Mouse (Mus musculus): ENCODE measurements at regions not wholly inside any gene's neighbourhood (a gene's known extent, or its start where the extent isn't known, plus 50 kb on each side); places are given as distances from the start of the nearest gene placed in this dataset.

DNA sequence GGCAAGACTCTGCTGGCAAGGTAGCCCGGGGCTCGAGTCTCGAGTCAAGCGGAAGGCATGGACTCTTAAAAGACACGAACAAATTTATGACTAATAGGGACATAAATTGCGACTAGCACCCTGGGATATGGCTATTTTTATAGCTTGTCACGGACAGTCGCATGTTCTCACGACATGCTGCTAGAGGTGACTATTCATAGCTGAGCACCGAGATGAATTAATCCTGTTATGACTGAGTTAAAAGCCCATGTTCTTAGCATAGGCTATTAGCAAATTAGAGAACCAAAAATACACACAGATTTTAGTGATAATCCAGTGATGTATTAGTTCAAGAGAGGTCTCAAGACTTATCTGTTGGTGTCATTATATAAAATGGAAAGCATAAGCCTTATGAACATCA is 539.2 kb downstream of the Gm19410 start:
- no peak for DNase-seq (ENCODE audit: low spot score in 2 of 2)

DNA sequence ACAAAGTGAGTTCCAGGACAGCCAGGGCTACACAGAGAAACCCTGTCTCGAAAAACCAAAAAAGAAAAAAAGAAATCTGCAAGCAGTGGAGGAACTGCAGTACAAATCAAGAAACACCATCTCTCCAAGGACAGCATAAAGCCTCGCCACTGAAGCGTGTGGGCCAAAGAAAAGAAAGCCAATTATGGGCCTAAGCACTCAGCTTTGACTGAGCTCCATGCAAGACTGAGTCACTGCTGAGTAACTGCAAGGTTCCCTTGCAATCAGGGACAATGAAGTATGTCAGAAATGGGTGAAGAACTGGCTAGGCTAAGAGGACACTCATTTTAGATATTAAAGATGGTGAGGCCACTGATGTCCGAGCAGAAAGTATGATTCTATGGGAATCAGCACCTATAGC is 540.7 kb downstream of the Gm19410 start:
- no peak for DNase-seq (ENCODE audit: low spot score in 2 of 2)

DNA sequence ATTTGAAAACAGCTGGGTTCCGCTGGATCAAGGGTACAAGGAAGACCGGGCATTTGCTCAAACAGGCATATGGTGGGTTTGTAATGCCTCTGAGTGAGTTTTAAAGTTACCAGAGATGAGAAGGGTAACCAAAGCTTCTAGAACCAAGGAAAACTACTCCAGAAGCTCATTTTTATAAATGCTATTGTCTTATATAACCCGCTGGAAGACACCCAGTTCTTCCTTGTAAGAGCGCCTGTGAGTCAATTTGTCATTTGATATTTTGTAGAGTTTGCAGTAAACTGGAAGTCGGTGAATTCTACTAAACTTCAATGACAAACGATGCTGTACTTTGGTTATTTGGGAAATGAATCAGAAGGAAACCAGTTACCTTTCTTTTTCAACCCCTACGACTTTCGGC is 541.9 kb downstream of the Gm19410 start:
- DNase-seq (ENCODE audit: low spot score in 2 of 2) = no peak

DNA sequence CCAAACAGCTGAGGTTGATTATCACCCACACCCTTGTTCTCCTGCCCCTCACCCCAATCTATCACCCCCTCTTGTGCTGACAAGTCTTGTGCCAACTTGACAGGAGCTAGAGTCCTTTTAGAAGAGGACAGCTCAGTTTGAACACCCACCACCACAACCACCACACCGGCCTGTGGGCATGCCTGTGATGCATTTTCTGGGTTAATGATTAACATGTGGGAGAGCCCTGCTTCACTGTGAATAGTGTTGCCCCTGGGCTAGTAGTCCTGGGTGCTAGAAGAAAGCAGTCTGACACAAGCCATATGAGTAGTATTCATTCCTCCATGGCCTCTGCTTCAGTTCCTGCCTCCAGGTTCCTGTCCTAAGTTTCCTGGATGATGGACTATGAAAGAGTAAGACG is 542.5 kb downstream of the Gm19410 start:
- DNase-seq (ENCODE audit: low spot score in 2 of 2) = no peak

DNA sequence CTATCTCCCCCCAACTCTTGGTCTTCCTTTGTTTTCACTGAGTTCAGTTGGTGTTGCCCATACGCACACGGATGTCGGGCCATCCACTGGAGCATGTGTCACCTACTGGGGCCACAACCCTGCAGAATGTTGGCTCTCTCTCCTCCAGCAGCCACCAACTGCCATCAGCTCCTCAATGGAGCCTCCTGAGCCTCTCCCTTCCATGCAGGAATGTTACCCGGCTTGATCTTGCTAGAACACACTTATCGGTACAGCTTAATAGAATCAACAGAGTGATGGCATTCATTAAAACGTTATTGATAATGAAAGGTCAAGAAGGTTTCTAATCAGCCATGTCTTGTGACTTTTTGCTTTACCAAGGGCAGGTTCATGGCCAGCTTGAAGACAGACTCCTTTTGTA is 543.7 kb downstream of the Gm19410 start:
- no peak for DNase-seq (ENCODE audit: low spot score in 2 of 2)

GRCm38 (mm10) chr8:36309952-36310351 is 544.4 kb downstream of the Gm19410 start:
- no peak for DNase-seq (ENCODE audit: low spot score in 2 of 2)

- no peak for DNase-seq (ENCODE audit: low spot score in 2 of 2)
Measured at GRCm38 (mm10) chr8:36311734-36312133, 546.1 kb downstream of the Gm19410 start.

- DNase-seq (ENCODE audit: low spot score in 2 of 2) = no peak
Measured at GRCm38 (mm10) chr8:36312963-36313362, 547.4 kb downstream of the Gm19410 start.

DNA sequence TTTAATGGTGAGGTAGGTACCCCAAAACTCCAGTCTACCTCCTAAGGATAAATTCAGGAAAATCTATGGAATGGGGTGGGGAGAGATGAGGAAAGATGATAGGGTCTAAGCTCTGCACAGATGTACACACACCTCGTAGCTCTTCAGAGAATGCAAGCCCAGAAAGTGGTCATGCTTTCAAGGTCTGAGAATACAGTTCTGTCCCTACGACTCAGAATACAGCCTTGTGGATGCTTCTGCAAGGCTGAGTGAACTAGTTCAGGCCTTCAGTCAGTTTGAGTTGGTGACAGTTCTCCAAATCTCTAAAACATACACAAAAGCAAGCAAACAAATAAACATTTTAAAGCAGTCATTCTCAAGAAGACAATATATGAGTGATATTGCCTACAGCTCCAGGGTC is 552.8 kb downstream of the Gm19410 start:
- no peak for DNase-seq (ENCODE audit: low spot score in 2 of 2)

- DNase-seq (ENCODE audit: low spot score in 2 of 2) = no peak
Measured at GRCm38 (mm10) chr8:36318884-36319283, 553.3 kb downstream of the Gm19410 start.

GRCm38 (mm10) chr8:36319314-36319959 is 553.8 kb downstream of the Gm19410 start:
- no peak for DNase-seq (ENCODE audit: low spot score in 2 of 2)

- DNase-seq (ENCODE audit: low spot score in 2 of 2) = no peak
Measured at GRCm38 (mm10) chr8:36322125-36322524, 556.5 kb downstream of the Gm19410 start.

DNA sequence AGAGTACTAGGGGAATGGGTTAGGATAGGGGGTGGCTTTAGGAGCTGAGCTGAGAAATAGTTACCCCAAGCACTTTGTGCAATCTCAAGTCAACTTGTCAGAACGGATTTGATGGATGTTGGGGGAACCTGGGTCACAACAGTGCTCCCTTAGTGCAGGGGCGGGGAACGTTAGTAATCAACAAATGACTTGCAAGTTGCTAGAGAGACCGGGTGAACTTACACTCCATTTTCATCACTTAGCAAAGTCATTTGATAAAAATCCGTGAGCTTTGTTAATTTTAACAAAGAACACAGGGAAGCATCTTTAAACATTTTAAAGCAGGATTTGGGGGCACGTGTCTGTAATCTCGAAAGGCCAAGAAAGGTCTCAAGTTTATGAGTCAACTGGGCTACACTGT is 557.0 kb downstream of the Gm19410 start:
- DNase-seq (ENCODE audit: low spot score in 2 of 2) = no peak

DNA sequence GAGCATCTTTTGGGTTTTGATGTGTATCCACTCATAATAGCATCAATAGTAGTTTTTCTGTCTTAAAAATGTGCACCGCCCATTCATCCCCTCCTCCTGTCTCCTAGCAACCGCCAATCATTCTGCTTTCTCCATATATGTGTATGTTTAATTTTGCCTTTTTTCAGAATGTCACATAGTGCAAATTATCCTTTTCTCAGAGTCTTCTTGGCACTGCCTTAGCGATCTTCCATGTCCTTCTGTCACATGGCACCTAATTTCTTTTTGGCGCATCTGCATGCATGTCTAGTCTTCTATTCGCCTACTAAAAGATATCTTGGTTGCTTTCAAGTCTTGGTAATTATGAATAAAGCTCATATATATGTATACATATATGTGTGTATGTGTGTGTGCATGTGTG is 573.0 kb downstream of the Gm19410 start:
- no peak for DNase-seq (ENCODE audit: low spot score in 2 of 2)

DNA sequence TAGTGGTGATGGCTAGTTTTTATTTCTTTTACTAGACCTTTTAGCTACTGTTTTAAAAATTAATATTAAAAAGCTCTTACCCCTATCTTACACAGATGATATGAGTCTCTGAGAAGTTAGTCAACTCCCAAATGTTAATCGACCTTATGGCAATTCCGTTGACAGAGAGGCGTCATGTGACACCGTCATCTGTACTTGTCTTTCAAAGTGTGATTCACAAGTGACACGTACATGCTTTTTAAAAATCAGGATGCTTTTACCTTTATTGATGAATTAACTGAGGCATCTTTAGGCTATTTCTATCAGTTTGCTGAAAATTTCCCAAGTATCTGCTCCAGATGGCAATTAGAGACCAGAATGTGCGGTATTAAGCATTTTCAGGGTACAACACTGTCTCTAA is 573.9 kb downstream of the Gm19410 start:
- no peak for DNase-seq (ENCODE audit: low spot score in 2 of 2)

DNA sequence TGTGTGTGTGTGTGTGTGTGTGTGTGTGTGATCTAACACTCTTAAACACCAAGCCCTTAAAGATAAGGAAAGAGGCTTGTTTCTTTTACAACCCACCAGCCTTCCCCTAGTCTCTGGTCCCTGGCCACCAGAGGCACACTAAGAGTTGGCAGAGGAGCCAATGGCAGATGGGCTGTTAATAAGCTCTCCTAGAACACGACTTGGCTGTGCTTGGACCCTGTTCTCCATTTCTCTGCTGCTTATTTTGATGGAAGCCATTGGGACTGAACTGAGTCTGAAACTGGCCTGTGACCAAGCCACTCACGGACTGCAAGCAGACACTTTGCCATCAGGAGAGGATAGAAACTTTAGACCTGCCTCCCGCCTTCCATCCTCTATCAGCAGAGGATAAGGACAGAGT is 574.9 kb downstream of the Gm19410 start:
- DNase-seq (ENCODE audit: low spot score in 2 of 2) = no peak

DNA sequence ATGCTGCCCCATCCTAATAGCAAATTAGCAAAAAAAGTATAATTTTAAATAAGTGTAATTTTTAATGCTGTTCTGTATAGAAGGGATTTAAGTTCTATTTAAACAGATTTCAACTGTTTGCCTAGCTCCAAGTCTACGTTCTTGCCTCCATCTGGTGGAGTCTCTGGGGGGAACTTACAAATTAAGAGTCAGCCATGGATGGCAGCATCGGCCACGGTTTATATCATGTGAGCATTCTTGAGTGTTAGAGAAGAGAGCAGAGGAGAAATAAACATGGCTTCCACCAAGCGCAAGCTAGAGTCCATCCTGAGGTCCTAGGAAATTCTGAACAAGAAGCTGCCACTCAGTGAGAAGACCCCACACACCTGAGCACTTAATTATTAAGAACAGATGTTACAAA is 576.4 kb downstream of the Gm19410 start:
- DNase-seq (ENCODE audit: low spot score in 2 of 2) = no peak

DNA sequence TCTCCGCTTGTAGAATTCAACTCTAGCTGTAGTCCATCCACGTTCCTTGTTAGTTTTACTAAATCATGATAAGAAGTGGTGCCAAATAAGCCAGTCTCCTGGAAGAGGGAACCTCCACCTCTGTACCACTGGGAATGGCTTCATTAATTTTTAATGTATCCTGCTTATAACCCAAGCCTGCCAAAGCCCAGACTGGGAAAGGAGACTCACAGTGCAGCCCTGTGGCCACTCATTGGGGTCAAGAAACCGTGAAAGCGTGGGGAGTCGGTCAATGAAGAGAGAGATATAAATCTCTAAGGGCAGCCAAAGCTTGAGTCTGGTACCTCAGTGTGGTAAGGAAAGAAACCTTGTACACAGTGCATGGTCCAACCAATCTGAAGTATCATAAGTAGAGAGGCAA is 577.1 kb downstream of the Gm19410 start:
- no peak for DNase-seq (ENCODE audit: low spot score in 2 of 2)

DNA sequence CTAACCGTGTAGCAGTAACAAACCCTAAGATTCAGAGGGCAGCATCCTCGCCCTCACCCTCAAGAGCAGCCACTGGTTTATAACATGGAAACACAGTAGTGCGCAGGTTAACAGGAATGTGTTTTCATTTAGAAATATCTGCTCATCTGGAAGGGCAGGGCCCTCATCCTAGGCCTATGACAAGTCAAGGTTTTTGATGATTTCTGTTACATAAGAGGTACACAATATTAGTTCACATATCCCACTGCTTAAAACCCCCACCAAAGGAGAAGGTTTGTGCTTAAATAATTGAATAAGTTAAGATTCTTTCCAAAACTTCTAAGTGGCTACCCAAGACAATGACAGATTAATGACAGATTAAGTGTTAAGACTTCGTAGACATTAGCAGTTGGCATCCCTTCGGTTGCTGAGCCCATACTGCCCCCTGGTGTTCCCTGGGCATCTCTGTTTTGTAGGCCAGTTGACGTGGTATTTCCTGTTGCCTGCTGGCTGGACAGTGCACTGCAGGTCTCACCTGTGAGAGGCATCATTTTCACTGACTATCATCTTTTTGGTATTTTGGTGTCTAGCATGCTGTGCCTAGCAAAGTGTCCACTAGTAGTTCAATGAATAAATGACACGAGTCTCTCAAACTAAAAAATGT is 581.2 kb downstream of the Gm19410 start:
- DNase-seq (ENCODE audit: low spot score in 2 of 2) = peak; percentile 57 to 68

- no peak for DNase-seq (ENCODE audit: low spot score in 2 of 2)
Measured at GRCm38 (mm10) chr8:36348067-36348466, 582.5 kb downstream of the Gm19410 start.

DNA sequence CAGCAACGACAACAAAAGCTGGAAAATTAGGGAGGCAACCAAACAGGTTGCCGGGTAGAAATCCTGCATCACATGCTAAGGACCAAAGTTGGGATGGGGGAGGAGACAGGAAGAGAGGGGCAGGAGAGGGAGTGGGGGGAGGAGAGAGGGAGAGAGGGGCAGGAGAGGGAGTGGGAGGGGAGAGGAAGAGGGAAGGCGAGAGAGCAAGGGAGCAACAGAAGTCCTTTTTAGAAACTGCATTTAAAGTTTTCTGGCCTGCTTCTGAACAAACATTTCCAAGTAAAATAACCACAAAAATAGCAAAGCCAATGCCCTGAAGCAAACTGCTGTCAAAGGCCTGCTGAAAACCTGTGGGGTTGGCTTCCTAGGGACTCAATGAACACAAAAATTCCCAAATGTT is 589.3 kb downstream of the Gm19410 start:
- no peak for DNase-seq (ENCODE audit: low spot score in 2 of 2)

DNA sequence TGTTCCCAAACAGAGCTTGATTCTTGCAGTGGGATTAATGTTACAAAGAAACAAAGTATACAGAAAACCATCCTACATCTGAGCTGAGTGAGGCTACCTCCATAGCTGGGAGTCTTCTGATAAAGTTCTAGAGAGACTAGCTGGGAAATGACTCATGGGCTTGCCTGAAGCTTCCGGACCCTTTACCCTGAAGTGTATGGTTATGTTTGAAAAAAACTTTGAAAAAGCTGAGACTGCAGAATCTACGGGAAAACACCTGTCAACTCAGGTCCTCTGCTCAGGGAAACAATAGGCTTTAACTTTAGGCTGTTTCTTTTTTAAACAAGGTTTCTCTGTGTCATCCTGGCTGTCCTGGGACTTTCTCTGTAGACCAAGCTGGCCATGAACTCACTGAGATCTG is 593.4 kb downstream of the Gm19410 start:
- DNase-seq (ENCODE audit: low spot score in 2 of 2) = no peak

DNA sequence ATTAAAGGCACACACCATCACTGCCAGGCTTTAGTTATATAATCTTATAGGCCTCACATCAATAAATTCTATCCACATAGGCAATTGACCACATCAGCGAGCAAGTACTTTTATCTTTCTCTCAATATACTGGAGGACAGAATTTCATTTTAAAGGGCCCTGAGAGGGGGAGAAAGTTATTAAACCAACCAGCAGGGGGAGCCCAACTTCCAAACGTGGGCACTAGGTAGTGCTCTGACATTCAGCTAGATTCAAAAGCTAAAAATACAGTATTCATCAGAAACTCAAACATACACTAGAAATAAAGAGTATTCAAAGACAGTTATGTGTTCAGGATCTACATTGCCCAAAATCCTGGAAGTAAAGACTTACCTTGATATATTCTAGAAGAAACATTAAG is 595.7 kb downstream of the Gm19410 start:
- DNase-seq (ENCODE audit: low spot score in 2 of 2) = peak; percentile 29 to 64

- DNase-seq (ENCODE audit: low spot score in 2 of 2) = no peak
Measured at GRCm38 (mm10) chr8:36361818-36362217, 596.2 kb downstream of the Gm19410 start.

Measured in frontal cortex, postnatal 10 days (tissue).